Comparison of ENCODE assay signal across 9 mouse cellular contexts in the genomic region with DNA sequence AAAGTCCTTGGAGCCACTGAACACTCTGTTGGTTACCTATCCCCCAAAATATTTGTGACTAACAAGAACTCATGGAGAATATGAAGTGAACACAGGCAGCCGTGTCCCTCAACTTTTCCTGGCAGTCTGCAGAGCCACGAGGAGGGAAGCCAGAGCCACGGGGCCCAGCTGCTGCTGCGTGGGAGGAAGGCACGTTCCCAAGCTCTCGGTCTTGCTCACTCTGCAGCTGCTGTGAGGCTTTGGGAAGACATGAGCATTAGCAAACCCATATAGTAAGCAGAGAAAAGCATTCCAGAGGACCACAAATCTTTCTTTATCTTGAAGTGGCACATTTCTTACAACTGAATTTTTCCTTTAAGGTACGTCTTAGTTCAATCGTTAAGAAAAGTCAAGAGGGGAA.
DNase-seq lines count a peak whose midpoint lies in the region; ATAC-seq lines count a peak whose summit lies in the region.
"Had no signal": no experiment of that assay in that cellular context is flagged by ENCODE, and none has a peak within 500 bp of the region (broad histone marks: within the 10 kb centered on the region; RNA-seq: fewer than 3 reads in every experiment).

No protein-coding gene starts in this region.

- 20% methylated on average over 8 of the region's 8 CpGs for WGBS in intestine, embryonic 16.5 days

- no peak overlapping the region for H3K9ac ChIP-seq in intestine, embryonic 16.5 days (ENCODE audit: low read depth, low read length)
- H3K9ac ChIP-seq: hindbrain, embryonic 15.5 days had no signal

- no peaks in the 10 kb centered on the region for H3K36me3 ChIP-seq in intestine, embryonic 16.5 days (ENCODE audit: control insufficient read depth, insufficient read depth, low read length)
- H3K36me3 ChIP-seq: hindbrain, embryonic 15.5 days had no signal

- ATAC-seq in intestine, embryonic 16.5 days, result no peak

- H3K4me1 ChIP-seq in intestine, embryonic 16.5 days (ENCODE audit: control insufficient read depth, insufficient read depth, low read length), result no peaks in the 10 kb centered on the region
- H3K4me1 ChIP-seq: hindbrain, embryonic 15.5 days had no signal

- no peaks in the 10 kb centered on the region for H3K27me3 ChIP-seq in intestine, embryonic 16.5 days (replicated peaks; ENCODE audit: control insufficient read depth, insufficient read depth, low read length)
- H3K27me3 ChIP-seq: hindbrain, embryonic 15.5 days had no signal

- H3K4me2 ChIP-seq in intestine, embryonic 16.5 days (ENCODE audit: low read depth, low read length), result no peak overlapping the region
- H3K4me2 ChIP-seq: hindbrain, embryonic 15.5 days had no signal

- intact Hi-C loops in gastrocnemius, postnatal 14 days (cut with DNase I; ENCODE audit: low total_unique reads), result no loop called here
- intact Hi-C loops in left cerebral cortex, postnatal 25 days (cut with DNase I), result no loop called here

- H3K9me3 ChIP-seq in intestine, embryonic 16.5 days (ENCODE audit: control insufficient read depth, low read length), result no peaks in the 10 kb centered on the region
- H3K9me3 ChIP-seq: hindbrain, embryonic 15.5 days had no signal

- DNase-seq in spleen, adult 18-20 months, result peak; percentile 5 to 10
- no peak for DNase-seq in spleen, adult 12 weeks (ENCODE audit: low spot score)
- peak; percentile 86 for DNase-seq in gastrocnemius, postnatal 14 days
- peak; percentile 6 for DNase-seq in kidney, adult 9 months
- DNase-seq in left cerebral cortex, postnatal 25 days (ENCODE audit: low spot score in 2 of 2), result peak; percentile 75 to 92
- DNase-seq in right cerebral cortex, adult 2 months (ENCODE audit: low spot score in 2 of 2), result peak; percentile 77 to 80
- DNase-seq in cerebellum, postnatal 36 days, result no peak

- H3K27ac ChIP-seq in intestine, embryonic 16.5 days (ENCODE audit: low read length), result no peak overlapping the region
- H3K27ac ChIP-seq: hindbrain, embryonic 15.5 days had no signal

- H3K4me3 ChIP-seq in intestine, embryonic 16.5 days (ENCODE audit: low read length), result no peak overlapping the region
- H3K4me3 ChIP-seq: hindbrain, embryonic 15.5 days had no signal

Comparison
In these comparisons a context has a peak if more than half of its experiments do, and no peak if none do; other contexts are left out.
1. DNase-seq: peak in spleen, adult 18-20 months (2 of 2), gastrocnemius, postnatal 14 days (single experiment), kidney, adult 9 months (single experiment), left cerebral cortex, postnatal 25 days (2 of 2) and right cerebral cortex, adult 2 months (2 of 2); none in spleen, adult 12 weeks (single experiment) and cerebellum, postnatal 36 days (0 of 2).